Mouse (Mus musculus) left cerebral cortex, adult 18-20 months (tissue): ENCODE data around the gene Per2. TPM values are rescaled to one million over a fixed set of nuclear protein-coding genes. Genes with fewer than 3 reads are reported as not detected.

ENCODE experiments used
- DNase-seq, 2 experiments: peaks; one replicate each; pipeline ENCODE4 v3.0.0; 2021 to 2022; ENCODE audit warnings: low spot score in 2 of 2, mixed read lengths in 1 of 2
- total RNA-seq, 2 experiments: library from RNA; stranded (reverse); gene quantifications; 2 replicates each; pipeline ENCODE4 v1.2.3; 2021

Per2 gene
- total RNA-seq, 2 experiments from 2014 or later = 39.0 to 39.1 TPM

DNA sequence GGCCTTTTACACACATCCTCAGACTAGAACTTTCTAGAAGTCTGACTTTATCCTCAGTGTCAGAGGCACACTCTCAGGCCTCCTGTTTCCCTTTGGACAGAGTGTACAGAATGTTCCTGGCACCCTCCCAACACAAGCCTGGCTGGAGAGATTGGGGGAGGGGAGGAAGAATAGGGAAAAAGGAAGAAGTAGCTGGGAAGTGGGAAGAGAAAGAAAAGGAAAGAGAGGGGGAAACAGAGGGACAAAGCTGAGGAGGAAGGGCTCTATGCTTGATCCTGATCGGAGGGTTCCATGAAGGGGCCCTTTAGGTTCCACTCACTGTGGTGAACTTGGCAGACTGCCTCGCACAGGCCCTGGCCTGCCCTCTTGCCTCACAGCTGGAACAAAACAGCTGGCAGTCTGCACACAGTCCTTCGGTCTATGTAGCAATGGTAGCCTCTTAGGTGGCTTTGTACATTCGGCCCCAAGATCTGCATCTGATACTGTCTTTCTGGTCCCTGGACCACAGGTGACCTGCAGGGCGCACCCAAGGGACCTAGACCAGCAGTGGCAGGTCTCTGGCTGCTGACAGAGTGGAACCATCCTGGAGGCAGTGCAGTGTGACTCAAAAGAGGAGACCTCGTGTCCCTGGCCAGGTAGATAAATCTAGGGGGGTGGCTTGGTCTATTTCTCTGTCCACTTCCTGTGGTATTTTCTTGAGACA lies 22.6 kb downstream of the Per2 start:
- peak in 1 of 2 experiments; percentile 31 for DNase-seq

DNA sequence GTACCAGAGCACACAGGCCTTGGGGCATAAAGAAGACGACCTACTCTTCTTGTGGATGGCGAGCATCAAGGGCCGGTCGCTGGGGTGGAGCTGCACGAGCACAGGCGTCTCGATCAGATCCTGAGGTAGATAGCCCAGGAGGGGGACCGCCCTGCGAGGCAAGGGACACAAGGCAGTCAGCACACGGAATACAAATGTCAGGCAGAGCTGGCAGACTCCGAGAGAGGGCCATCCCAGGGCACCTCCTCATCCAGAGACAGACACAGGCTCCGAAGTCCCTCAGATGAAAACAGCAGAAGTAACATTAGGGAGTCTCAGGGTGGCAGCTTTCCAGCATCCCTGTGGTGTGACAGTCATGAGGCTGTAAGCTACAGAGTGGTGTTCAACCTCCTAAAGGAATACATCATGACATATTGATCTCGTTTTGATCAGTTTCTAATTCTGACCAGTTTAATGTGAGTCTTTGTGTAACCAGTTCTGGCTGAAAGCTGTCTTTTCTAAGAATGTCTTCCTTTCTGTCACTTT lies 23.5 kb downstream of the Per2 start:
- DNase-seq = no peak

DNA sequence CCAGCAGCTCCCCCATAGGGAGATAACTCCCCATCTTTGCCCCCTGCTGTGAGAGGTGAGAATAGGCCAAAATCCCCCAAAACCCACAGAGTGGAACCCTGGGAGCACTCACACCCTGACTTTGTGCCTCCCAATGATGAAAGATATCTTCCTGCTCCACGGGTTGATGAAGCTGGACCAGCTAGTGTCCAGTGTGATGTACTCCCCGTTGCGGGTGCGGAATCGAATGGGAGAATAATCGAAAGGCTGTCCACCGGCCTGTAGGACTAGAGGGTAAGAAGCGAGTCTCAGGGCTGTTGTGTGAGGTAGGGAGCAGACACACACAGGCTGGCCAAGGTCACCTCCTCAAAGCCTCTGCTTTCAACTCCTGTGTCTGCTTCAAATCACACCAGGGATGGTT lies 24.2 kb downstream of the Per2 start:
- no peak for DNase-seq

DNA sequence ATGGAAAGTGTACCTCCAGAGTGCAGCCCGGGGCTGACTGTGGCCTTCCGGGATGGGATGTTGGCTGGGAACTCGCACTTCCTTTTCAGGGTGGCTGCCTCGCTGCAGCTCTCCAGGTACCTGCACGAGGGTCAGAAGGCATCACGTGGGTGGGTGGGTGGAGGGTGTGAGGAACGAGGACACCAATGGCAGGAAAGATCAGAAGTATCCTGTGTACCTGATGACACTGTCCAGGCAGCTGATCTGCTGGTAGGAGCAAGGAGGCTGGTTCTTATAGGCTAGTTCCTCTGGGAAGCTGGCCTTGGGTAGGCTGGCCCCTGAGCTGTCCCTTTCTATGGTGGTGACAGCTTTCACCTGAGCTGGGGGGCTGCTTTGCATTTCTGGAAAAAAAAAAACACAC lies 28.4 kb downstream of the Per2 start:
- DNase-seq = no peak

DNA sequence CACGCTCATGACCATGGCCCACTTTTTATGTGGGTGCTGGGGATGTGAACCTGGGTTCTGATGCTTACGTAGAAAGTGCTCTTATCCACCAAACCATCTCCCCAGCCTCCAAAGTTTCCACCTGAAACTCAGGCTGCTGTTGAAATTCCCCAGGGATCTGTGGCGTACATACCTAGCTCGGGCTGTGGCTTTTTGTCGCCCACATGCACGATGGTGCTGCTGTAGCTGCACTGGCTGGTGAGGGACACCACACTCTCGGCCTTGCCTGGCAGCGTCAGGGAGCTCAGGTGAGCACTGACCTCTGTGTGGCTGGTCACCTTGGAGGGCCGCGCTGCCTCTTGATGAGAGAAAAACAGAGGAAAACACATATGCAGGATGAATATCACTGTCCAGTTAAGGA lies 29.9 kb downstream of the Per2 start:
- no peak for DNase-seq

DNA sequence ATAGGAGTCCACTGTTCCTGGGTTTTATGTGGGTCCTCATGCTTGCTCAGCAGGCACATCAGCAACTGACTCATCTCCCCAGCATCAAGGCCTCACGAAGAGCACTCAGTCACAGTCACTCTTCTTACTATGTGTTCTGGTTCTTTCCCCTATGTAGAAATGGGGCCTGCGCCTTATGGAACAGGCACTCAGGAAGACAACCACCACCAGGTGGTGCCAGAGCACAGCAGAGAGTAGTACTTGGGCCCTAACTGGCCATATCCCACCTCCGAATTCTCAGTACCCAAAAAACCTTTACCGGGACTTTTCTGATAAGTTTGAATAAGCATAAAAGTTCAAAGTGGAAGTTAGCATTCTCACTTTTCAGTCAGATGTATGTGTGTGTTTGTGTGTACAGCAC lies 30.5 kb downstream of the Per2 start:
- DNase-seq = peak; percentile 78 to 85

DNA sequence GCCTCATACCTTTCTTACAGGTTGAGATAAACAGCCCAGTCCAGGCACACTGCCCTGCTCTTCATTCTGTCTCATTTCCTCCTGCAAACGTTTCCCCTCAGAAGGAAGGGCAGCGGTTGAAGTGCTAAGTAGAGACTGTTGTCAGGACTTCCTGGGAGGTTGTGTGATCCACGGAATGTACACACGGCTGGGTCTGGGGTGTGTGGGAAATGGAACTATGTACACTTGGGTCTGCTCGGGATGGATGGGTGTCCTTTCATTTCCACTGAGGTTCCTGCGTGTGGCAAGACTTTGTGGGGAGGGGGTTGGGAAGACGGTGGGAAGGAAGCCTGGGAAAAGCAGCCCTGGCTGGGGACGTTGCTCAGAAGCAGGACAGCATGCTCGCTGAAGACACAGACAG lies 32.7 kb downstream of the Per2 start:
- DNase-seq = no peak

DNA sequence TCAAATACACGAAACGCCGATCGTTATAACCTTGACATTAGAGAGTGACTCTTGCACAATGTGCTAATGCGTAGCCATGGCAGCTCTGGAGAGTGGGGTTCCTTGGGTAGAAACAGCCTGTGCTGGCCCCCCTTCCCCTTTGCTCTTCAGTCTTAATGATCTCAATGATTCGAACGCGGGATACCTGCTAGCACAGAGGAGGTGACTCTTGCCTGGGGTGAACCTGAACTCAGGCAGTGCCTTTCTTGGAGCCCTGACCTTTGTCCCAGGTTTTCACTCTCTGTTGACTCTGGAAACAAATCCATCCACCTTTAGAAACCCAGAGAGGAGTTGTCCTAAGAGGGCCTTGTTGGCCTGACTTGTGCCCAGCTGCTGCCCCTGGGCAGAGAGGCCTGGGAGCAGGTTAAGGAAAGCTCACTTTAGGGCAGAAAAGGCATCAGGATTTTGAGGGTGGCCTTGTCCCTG lies 38.5 kb downstream of the Per2 start:
- DNase-seq = no peak

DNA sequence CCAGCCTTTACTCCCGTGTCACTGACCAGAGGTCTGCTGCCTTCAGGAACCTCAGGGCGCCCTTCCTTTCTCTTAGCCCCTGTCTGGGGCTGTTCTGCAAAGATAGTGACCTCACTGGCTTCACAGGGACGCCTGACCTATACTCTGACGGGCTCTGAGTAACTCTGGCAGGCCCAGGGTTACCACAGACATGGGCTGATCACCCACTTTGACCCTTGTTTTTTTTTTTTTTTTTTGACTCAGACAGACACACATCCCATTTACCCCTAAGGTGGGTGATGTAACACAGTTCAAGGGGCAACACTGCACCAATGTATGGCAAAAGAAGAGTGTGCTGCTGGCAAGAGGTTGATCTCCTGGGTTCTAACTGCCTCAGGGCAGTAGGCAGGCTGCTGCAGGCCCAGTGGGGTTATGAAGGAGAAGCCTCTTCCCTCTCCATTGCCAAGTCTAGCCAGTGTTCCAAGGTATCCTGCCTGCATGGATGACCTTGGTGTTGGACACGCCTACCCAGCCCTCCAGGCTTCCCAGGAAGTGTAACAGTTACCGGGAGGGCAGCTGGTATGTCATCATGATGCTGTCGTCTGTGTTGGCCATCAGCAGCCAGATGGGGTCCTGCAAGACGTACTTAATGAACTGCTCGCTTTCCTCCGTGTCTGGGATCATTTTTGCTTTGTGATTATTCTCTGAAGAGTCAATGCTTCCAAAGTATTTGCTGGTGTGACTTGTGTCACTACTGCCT lies 39.1 kb downstream of the Per2 start:
- DNase-seq = no peak

DNA sequence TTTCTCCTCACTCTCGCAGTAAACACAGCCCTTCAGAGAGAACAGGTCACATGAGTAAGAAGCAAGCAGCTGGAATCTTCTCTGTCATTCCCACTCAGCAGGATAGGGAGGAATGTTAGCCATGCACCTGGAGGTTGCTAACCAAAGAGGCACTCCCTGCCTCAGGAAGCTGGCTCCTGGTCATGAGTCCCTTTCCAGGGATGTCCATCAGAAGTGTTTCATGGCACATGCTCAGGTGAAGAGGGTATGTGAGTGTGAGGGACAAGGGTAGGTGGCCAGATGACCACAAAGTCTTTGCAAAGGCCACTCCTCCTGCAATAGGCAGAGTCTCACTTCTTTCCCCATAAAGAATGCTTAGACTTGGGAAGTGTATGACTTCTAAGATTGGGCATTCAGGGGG lies 41.1 kb downstream of the Per2 start:
- no peak for DNase-seq

DNA sequence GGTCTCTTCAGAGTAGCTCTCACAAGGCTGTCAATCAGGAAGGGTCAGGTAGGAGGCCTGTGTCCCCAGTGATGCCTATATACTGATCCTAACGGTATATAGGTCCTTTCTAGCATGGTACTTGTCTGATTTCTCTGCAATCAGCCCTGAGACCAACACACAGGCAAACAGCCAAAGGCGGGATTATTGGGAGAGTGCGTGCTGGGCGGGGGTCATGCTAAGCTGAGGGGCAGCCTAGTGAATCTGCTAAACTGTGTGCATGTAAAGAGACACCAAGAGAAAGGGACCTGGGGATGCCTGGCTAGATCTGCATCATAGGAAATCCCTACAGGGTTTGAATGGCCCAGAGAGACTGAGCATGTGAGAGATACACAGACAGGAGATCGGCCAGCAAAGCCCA lies 43.8 kb downstream of the Per2 start:
- no peak for DNase-seq

DNA sequence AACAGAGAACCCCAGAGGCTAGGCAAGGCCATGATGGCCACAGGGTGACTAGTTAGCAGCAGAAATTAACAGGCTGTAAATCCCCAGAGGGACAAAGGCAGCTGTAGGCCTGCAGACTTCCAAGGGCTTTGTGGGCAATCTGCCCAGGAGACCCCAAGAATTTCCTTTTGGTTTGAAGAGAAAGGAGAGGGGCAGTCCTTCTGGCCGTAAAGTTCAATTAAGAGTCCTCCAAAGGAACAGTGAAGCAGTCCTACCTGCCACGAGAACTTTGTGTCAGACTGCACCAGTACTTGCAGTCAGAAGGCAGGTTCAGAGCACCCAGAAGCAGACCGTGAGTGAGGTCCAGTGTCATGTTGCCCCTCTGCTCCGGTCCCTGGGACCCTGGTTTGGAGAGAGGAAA lies 44.2 kb downstream of the Per2 start:
- DNase-seq = no peak

DNA sequence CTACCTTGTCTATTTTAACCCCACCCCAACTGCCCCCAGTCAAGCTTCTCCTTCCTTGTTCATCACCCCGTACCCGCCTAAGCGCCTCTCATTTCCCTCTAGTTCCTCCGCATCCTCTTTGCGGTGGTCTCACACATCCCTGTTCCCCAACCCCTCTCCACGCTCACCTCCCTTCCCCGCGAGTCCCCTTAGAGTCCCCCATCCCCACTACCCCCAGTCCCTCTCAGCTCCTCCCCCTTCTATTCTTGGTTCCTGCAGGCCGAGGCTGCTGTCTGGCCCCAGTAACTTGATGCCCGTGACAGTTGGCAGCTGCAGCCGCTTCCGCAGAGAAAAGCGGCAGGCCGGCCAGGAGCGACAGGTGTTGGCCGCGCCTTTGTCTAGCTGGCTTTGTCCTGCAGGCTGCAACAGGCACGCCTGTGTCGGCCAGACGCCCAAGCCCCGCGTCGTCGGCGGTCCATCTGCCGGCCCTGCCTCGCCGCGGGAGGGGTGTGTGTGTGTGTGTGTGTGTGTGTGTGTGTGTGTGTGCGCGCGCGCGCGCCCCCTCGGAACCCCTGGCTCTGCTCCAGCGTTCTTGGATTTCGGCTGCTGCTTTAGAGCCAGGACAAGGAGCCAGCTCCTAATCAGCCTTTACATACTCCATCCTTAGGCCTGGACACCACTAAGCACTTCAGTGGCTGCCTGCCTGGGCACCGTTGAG lies 45.1 kb downstream of the Per2 start, which contains the start of gene Hes6:
Hes6 (minus strand) TSS at position 141 of the 697 bp plus-strand sequence.
- peak; percentile 38 to 45 for DNase-seq

DNA sequence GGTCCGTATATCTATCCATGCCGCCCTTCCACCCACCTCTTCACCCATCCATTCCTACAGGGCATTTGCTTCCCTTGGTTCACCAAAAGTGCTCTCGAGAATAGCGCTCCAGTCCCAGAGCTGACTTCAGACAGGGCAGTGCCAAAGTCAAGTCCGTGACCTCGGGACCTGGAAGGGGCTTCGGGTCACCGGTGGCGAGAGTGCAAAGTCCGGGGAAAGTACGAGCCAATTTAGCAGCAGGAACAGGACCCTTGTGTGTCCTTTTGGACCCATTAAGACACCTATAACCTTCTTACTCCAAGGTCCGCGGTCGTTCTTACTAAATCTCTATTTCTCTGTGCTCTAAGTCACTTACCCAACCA lies 45.6 kb downstream of the Per2 start:
- DNase-seq = no peak

DNA sequence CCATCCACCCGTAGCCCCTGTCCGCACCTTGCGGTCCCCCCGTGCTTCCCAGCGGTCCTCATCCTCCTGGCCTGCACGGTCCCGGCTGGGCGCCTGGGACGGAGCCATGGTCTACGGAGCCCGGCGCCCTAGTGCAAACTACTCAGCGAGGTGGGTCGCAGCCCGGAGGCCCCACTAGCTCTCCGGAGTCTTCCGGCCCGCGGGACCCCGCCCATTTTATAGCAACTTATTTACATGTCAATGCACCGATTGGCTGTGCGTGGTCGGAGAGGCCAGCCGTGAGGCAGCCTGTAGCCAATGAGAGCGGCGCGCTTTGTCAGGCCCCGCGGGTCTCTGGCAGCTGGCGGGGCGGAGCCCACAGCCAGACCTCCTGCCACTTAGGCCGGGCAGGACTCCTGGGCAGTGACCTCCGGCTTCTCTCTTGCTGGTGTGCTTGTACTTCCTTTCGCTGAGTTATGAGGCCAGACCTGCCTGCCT lies 46.1 kb downstream of the Per2 start:
- DNase-seq = peak; percentile 79 to 90

DNA sequence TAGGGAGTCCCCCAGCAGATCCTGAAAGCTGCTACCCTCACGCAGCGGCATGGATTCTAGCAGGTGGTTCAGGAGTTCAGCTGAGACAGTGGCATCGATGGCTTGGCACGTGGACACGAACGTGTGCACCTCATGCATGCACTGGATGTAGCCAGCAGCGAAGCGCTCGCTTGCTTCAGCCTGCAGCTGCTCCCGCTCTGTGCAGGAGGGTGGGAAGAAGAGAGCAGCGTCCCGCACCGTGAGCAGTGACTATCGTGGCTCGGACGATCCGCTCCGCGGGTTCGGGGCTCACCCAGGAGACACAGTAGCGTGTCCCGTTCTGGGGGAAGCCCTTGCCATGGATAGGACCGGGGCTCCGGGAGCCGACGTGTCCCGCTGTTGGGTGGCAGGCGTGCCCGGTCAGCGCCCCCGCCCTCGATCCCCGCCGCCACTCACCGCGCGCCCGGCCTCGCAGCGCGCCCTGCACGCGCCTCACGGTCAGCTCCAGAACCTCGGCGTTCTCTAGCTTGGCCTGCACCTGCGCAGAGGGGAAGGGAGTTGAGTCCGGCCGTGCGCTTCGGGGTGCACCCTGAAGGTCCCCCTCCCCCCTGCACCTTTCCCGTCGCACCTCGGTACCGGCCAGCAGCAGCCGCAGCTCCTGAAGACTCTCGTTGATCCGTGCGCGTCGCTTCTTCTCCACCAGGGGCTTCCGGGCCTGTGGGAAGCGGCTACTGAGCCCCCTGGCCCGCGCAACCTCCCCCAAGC lies 46.7 kb downstream of the Per2 start:
- DNase-seq = peak in 1 of 2 experiments; percentile 36

DNA sequence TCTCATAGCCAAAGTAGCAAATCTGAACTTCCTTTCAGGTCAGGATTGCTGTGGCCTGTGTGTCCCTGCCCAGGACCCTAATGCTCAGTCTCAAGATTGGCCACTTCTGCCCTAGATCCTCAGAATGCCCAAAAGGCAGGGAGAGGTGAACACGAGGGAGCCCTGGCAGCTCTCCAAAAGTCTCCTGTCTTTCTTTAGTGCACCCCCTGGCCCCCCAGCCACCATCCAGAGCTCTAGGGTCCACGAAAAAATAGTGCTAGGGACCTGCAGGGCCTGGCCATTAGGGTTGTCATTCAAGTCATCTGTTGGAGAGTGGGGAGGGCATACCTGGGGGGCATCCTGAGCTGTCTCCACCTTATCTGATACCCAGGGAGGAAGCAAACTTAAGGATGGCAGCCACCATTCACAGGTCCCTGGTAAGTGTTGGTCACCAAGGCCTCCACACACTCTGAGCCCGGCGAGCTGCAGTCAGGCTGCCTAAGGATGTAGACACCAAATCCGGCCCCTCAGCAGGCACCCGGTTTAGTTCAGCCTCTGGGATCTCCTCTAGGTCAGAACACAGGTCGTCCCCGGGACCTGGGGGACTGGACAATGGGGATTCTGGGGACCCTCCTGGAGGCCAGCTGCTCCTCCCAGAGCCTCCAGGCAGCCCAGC lies 47.4 kb downstream of the Per2 start:
- DNase-seq = no peak

DNA sequence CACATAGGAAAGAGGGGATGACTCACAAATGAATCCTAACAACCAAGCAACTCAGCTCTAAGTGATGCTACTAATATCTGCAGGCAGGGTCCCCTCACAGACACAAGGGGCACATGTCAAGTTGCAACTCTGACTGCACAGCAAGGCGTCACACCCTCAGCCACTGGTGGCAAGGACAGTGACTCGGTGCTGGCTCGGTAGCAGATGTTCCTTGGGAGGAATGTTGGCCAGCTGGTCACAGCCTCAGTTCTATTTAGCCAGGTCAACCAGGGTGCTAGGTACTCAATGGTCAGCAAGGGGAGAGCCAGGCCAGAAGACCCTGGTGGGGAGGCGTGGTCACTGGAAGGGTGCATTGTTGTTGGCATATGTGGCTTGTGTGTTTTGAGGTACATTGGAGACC lies 51.3 kb downstream of the Per2 start:
- no peak for DNase-seq

DNA sequence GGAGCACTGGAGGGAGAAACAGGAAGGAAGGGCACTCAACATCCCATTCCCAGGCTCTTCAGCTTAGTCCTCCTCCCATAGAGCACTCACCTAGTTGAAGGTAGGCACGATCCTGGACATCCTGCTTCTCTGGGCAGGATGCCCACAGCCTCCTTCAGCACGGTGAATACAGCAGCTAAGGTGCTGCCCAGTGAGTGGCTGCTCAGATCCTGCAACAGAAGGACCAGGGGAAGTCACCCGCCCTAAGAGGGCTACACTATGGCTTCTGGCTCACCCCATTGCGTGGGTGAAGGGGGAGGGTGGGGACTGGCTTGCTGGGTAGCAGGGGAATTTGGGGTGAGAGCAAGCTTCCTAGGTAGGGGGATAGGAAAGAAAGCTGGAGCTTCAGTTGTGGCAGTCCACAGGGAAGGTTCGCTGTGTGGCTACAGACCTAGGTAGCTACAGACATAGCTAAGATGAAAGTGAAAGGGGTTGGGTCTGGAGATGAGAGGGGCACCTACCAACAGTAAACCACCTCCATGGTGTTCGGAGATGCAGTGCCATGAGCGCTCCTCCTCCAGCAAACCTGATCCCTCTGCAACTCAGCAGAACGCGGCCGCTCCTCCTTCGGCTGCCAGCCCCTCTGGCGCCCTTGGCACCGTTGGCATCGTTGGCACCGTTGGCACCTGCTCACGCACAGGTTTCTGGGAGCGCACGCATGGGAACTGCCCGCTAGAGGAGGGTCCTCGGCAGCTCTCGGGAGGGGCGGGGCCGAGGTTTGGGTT lies 53.5 kb downstream of the Per2 start:
- no peak for DNase-seq

DNA sequence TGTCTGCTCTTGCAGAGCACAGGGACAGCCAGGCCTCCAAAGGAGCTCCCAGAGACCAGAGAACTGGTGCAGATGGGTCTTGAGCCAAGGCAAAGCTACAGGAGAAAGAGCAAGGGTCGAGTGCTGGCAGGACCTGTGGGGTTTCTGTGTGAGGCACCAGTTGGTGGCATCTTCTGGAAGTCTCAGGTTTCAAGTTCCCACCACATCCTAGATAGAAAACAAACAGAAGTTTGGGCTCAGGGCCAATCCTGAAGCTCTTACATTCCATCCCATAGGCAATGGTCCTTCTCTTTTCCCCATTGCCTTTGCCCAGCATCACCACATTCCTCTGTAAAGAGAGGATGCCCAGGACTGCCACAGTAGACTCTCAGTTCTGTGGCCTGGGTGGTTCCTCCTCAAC lies 54.1 kb downstream of the Per2 start:
- DNase-seq = no peak
